Mouse (Mus musculus) neural tube, embryonic 14.5 days (tissue): ENCODE results near the gene Taf4. TPM values are rescaled to one million over a fixed set of nuclear protein-coding genes. Genes with fewer than 3 reads are reported as not detected.

Experiments used
- ATAC-seq: fragments of 200-750 bp; cut with Nextera tagmentation; 2 replicates; pipeline ENCODE4 v1.8.0; 2017; ENCODE audit warnings: low read depth, mild to moderate bottlenecking, moderate TSS enrichment, moderate library complexity
- H3K27ac ChIP-seq: fragments of 300-500 bp; sonication (generic); 2 replicates; pipeline ENCODE4 v1.5.1; 2014; ENCODE audit warnings: low read depth, mild to moderate bottlenecking, control low read depth, low read length, moderate library complexity, mixed read lengths
- H3K27me3 ChIP-seq: fragments of 300-500 bp; sonication (generic); 2 replicates; pipeline ENCODE4 v1.6.1; 2014; ENCODE audit warnings: low read length; ENCODE audit not compliant: control insufficient read depth, insufficient read depth
- H3K36me3 ChIP-seq: fragments of 300-500 bp; sonication (generic); 2 replicates; pipeline ENCODE4 v1.6.1; 2014; ENCODE audit warnings: low read length, mixed read lengths; ENCODE audit not compliant: control insufficient read depth, insufficient read depth
- H3K4me1 ChIP-seq: fragments of 300-500 bp; sonication (generic); 2 replicates; pipeline ENCODE4 v1.6.1; 2014; ENCODE audit warnings: low read length; ENCODE audit not compliant: control insufficient read depth, insufficient read depth
- H3K4me2 ChIP-seq: fragments of 300-500 bp; sonication (generic); 2 replicates; pipeline ENCODE4 v1.6.1; 2014; ENCODE audit warnings: mild to moderate bottlenecking, low read depth, low read length, control low read depth
- H3K4me3 ChIP-seq: fragments of 300-500 bp; sonication (generic); 2 replicates; pipeline ENCODE4 v1.5.1; 2014; ENCODE audit warnings: low read depth, low read length, control low read depth, mixed read lengths
- H3K9ac ChIP-seq: fragments of 300-500 bp; sonication (generic); replicated peaks from 2 replicates; pipeline ENCODE4 v1.6.1; 2014; ENCODE audit warnings: low read depth, mild to moderate bottlenecking, control low read depth, low read length, mixed read lengths
- H3K9me3 ChIP-seq: fragments of 300-500 bp; sonication (generic); 2 replicates; pipeline ENCODE4 v1.6.1; 2016; ENCODE audit warnings: low read length; ENCODE audit not compliant: control insufficient read depth
- WGBS: fragments of 180-500 bp; shearing (Covaris S2); extraction: QIAGEN DNeasy Blood & Tissue Kit; methylation state at CpG from one replicate; pipeline ENCODE4 v1.1.7; 2014; 5-methylcytosine and 5-hydroxymethylcytosine counted together
- polyA plus RNA-seq: library from polyadenylated mRNA; unstranded; fragments of >200 nt; fragmentation: Nextera tagmentation; extraction: Ambion mirVana; gene quantifications from 2 replicates; pipeline ENCODE4 v1.2.1, GENCODE M21; 2014

Gene Taf4
- polyA plus RNA-seq, 1 experiment from 2014 or later, result 6.6 TPM

GRCm38 (mm10) chr2:180017632-180018031 is 41.2 kb upstream of the Taf4 start:
- no peak for ATAC-seq
- Histone ChIP-seq H3K9ac (no peak overlapping the region), H3K36me3 (no peaks in the 10 kb centered on the region), H3K27ac (no peak overlapping the region), H3K27me3 (no peaks in the 10 kb centered on the region), H3K4me3 (no peak overlapping the region), H3K4me2 (no peak overlapping the region), H3K9me3 (no peaks in the 10 kb centered on the region), H3K4me1 (no peaks in the 10 kb centered on the region)
- whole genome bisulfite sequencing, result 81% methylated on average over 4 of the region's 4 CpGs

- 93% methylated on average over 7 of the region's 7 CpGs for WGBS
- Histone ChIP-seq H3K27me3 (no peaks in the 10 kb centered on the region), H3K27ac (no peak overlapping the region), H3K36me3 (no peaks in the 10 kb centered on the region), H3K4me3 (no peak overlapping the region), H3K4me1 (no peaks in the 10 kb centered on the region), H3K9me3 (no peaks in the 10 kb centered on the region), H3K9ac (no peak overlapping the region), H3K4me2 (no peak overlapping the region)
- ATAC-seq, result no peak
These were observed 37.2 kb upstream of the Taf4 start for GRCm38 (mm10) chr2:180013686-180014085.

DNA sequence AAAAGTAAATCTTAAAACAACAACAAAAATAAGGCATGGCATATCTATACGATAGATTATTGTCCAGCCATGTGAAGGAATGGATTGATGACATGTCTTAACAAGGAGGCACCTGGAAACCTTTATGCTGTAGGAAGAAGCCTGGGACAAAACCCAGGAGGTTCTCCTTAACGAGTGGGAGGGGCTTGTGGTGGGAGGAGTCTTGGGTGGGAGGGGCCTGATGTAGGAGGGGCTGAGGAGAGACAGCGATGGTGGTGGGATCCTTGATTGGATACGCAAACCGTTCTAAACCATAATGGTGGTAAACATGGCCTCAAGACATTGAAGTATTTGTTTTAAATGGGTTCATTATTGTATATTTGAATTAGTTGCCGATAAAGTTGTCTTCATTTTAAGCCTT is 34.9 kb upstream of the Taf4 start:
- H3K9me3 ChIP-seq, result no peaks in the 10 kb centered on the region
- H3K4me3 ChIP-seq, result no peak overlapping the region
- no peaks in the 10 kb centered on the region for H3K4me1 ChIP-seq
- no peak for ATAC-seq
- H3K9ac ChIP-seq, result no peak overlapping the region
- no peak overlapping the region for H3K4me2 ChIP-seq
- no peaks in the 10 kb centered on the region for H3K36me3 ChIP-seq
- no peaks in the 10 kb centered on the region for H3K27me3 ChIP-seq
- H3K27ac ChIP-seq, result no peak overlapping the region
- WGBS, result 90% methylated on average over 6 of the region's 6 CpGs

DNA sequence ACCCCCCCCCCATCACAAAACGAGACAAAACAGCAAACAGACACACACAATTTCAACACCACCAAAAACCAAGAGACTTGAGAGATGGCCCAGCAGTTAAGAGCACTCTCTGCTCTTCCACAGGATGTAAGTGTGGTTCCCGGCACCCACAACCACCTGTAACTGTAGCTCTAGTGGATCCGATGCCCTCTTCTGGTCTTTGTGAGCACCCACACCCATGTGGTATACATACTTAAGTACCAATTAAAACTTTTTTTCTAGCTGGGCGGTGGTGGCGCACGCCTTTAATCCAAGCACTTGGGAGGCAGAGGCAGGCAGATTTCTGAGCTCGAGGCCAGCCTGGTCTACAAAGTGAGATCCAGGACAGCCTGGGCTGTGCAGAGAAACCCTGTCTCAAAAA is 34.2 kb upstream of the Taf4 start:
- 95% methylated on average over 7 of the region's 7 CpGs for WGBS

GRCm38 (mm10) chr2:180006352-180007017 is 30.0 kb upstream of the Taf4 start:
- Histone ChIP-seq H3K27ac (no peak overlapping the region), H3K36me3 (no peaks in the 10 kb centered on the region), H3K9me3 (no peaks in the 10 kb centered on the region), H3K27me3 (no peaks in the 10 kb centered on the region), H3K4me2 (no peak overlapping the region), H3K4me3 (no peak overlapping the region), H3K9ac (no peak overlapping the region), H3K4me1 (no peaks in the 10 kb centered on the region)
- ATAC-seq, result no peak
- 65% methylated on average over 8 of the region's 9 CpGs for WGBS

More for the DNA sequence above, 34.2 kb upstream of the Taf4 start:
- Histone ChIP-seq H3K4me3 (no peak overlapping the region), H3K9me3 (no peaks in the 10 kb centered on the region), H3K36me3 (no peaks in the 10 kb centered on the region), H3K27ac (no peak overlapping the region), H3K9ac (no peak overlapping the region), H3K4me1 (no peaks in the 10 kb centered on the region), H3K4me2 (no peak overlapping the region), H3K27me3 (no peaks in the 10 kb centered on the region)
- ATAC-seq, result no peak

DNA sequence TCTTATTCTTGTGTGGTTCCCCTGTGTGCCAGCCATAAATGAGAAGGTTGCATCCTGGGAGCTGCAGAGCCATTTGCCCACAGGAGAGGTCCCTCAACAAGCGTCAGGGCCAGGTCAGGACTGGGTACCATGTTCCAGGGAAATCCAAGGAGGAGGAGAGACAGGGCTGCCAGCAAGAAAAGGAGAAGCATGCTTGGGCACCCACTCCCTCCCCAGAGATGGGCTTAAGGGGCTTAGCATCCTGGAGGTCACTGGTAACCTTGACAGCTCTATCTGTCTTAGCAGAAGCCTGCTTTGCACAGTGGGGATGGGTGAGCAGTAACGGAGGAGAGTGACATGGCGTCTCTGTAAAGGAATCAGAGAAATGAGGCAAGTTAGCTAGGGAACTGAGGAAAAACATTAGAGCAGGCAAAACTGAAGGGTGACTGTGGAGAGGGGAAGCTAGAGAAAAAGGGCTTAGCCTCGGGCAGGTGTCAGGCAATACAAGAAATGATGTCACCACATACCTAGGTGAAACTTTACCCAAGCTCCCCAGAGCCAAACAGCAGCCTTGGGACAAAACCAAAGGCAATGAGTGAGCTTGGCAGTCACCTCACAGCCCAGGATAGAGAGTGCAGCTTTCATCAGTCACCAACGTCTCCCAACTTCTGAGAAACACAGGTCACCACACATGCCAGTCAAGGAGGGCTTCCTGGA is 29.4 kb upstream of the Taf4 start:
- ATAC-seq, result no peak
- H3K27ac ChIP-seq, result no peak overlapping the region
- no peaks in the 10 kb centered on the region for H3K36me3 ChIP-seq
- no peaks in the 10 kb centered on the region for H3K9me3 ChIP-seq
- no peaks in the 10 kb centered on the region for H3K4me1 ChIP-seq
- no peak overlapping the region for H3K4me3 ChIP-seq
- 69% methylated on average over 5 of the region's 5 CpGs for WGBS
- no peak overlapping the region for H3K4me2 ChIP-seq
- H3K27me3 ChIP-seq, result no peaks in the 10 kb centered on the region
- no peak overlapping the region for H3K9ac ChIP-seq

- ATAC-seq, result no peak
- H3K27me3 ChIP-seq, result no peaks in the 10 kb centered on the region
- no peak overlapping the region for H3K27ac ChIP-seq
- 95% methylated on average over 9 of the region's 9 CpGs for WGBS
- H3K9me3 ChIP-seq, result no peaks in the 10 kb centered on the region
- no peak overlapping the region for H3K4me3 ChIP-seq
- H3K36me3 ChIP-seq, result no peaks in the 10 kb centered on the region
- no peak overlapping the region for H3K4me2 ChIP-seq
- H3K4me1 ChIP-seq, result no peaks in the 10 kb centered on the region
- H3K9ac ChIP-seq, result no peak overlapping the region
These were observed 25.2 kb upstream of the Taf4 start for GRCm38 (mm10) chr2:180001635-180002034.

DNA sequence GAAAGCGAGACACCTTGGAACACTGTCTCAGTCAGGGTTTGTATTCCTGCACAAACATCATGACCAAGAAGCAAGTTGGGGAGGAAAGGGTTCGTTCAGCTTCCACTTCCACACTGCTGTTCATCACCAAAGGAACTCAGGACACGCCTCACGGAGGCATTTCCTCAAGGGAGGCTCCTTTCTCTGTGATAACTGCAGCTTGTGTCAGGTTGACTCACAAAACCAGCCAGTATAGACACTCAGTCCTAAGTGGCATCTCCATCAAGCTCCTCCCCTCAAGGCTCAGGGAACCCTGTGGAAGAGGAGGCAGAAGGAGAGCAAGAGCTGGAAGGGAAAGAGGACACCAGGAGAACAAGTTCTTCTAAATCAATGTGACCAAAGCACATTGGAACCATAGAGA is 22.0 kb upstream of the Taf4 start:
- Histone ChIP-seq H3K4me3 (no peak overlapping the region), H3K4me2 (no peak overlapping the region), H3K9me3 (no peaks in the 10 kb centered on the region), H3K4me1 (no peaks in the 10 kb centered on the region), H3K27ac (no peak overlapping the region), H3K9ac (no peak overlapping the region), H3K27me3 (no peaks in the 10 kb centered on the region), H3K36me3 (no peaks in the 10 kb centered on the region)
- ATAC-seq, result no peak
- 87% methylated on average over 4 of the region's 4 CpGs for WGBS

DNA sequence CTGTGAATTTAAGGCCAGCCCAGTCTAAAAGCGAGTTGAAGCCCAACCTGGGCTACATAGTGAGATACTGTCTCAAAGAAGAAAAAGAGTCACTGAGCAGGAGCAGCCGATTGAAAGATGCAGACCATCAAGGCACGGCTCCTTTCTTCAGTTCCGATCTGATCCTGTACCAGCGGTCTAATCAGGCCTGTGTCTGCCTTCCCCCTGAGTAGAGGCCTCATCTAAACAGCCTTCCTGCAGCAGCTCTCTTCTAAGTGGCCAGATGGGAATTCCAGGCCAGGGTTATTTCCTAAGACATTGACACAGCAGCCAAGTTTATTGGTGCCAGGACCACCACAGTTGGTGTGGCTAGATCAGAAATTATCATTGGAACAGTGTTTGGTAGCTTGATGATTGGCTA is 16.6 kb upstream of the Taf4 start:
- no peak overlapping the region for H3K4me2 ChIP-seq
- no peak overlapping the region for H3K9ac ChIP-seq
- H3K27me3 ChIP-seq, result no peaks in the 10 kb centered on the region
- H3K36me3 ChIP-seq, result no peaks in the 10 kb centered on the region
- H3K9me3 ChIP-seq, result no peaks in the 10 kb centered on the region
- H3K4me1 ChIP-seq, result no peaks in the 10 kb centered on the region
- H3K27ac ChIP-seq, result no peak overlapping the region
- WGBS, result 83% methylated on average over 5 of the region's 5 CpGs
- H3K4me3 ChIP-seq, result no peak overlapping the region
- ATAC-seq, result no peak
